Mouse (Mus musculus) heart, postnatal 0 days (tissue): ENCODE data around the gene Smtnl1. TPM values are rescaled to one million over a fixed set of nuclear protein-coding genes. Genes with fewer than 3 reads are reported as not detected.
A peak's percentile ranks its signal among the peaks of the same experiment; 100 is the strongest.
"Not testable (repeated sequence)": the region's sequence is repeated elsewhere in the genome, so short reads cannot be mapped to it uniquely, and the experiment has no call there.

Experiments
- ATAC-seq: fragments of 200-750 bp; cut with Nextera tagmentation; 2 replicates; pipeline ENCODE4 v1.8.0; 2017; ENCODE audit warnings: low read depth, moderate number of reproducible peaks, moderate library complexity; ENCODE audit not compliant: insufficient read depth
- DNase-seq: peaks from one replicate; pipeline ENCODE4 v3.0.0-alpha.2; 2016; ENCODE audit warnings: low spot score
- H3K27ac ChIP-seq: fragments of 300-500 bp; sonication (generic); 2 replicates; pipeline ENCODE4 v1.5.1; 2014; ENCODE audit warnings: low read depth, mild to moderate bottlenecking
- H3K27me3 ChIP-seq: fragments of 300-500 bp; sonication (generic); 2 replicates; pipeline ENCODE4 v1.6.1; 2014; ENCODE audit warnings: low read length, mixed read lengths; ENCODE audit not compliant: control insufficient read depth, insufficient read depth
- H3K36me3 ChIP-seq: fragments of 300-500 bp; sonication (generic); replicated peaks from 2 replicates; pipeline ENCODE4 v1.6.1; 2014; ENCODE audit warnings: low read length, mixed read lengths; ENCODE audit not compliant: control insufficient read depth, insufficient read depth
- H3K4me1 ChIP-seq: fragments of 300-500 bp; sonication (generic); 2 replicates; pipeline ENCODE4 v1.6.1; 2014; ENCODE audit warnings: antibody characterized with exemption; ENCODE audit not compliant: control insufficient read depth, insufficient read depth
- H3K4me2 ChIP-seq: fragments of 300-500 bp; sonication (generic); 2 replicates; pipeline ENCODE4 v1.6.1; 2014; ENCODE audit warnings: low read depth, mild to moderate bottlenecking, low read length, moderate library complexity
- H3K4me3 ChIP-seq: fragments of 300-500 bp; sonication (generic); 2 replicates; pipeline ENCODE4 v1.5.1; 2014; ENCODE audit warnings: low read depth, low read length
- H3K9ac ChIP-seq: fragments of 300-500 bp; sonication (generic); replicated peaks from 2 replicates; pipeline ENCODE4 v1.6.1; 2014; ENCODE audit warnings: low read depth, low read length, mixed read lengths
- H3K9me3 ChIP-seq: fragments of 300-500 bp; sonication (generic); replicated peaks from 2 replicates; pipeline ENCODE4 v1.6.1; 2016; ENCODE audit warnings: low read length; ENCODE audit not compliant: control insufficient read depth
- CTCF ChIP-seq: IDR thresholded peaks from 2 replicates; pipeline ENCODE4 v1.5.1; 2016; ENCODE audit warnings: antibody characterized with exemption, control low read depth, low read depth
- EP300 ChIP-seq: IDR thresholded peaks from 2 replicates; pipeline ENCODE4 v1.6.1; 2016; ENCODE audit warnings: antibody characterized with exemption, low read depth
- WGBS: fragments of 180-500 bp; shearing (Covaris S2); extraction: QIAGEN DNeasy Blood & Tissue Kit; methylation state at CpG from one replicate; pipeline ENCODE4 v1.1.7; 2014; 5-methylcytosine and 5-hydroxymethylcytosine counted together
- polyA plus RNA-seq: library from polyadenylated mRNA; unstranded; fragments of >200 nt; fragmentation: Nextera tagmentation; extraction: Ambion mirVana; gene quantifications from 2 replicates; pipeline ENCODE4 v1.2.1, GENCODE M21; 2015
- total RNA-seq: library from RNA; depleted of rRNA; stranded (reverse); fragments of >200 nt; gene quantifications from 2 replicates; pipeline ENCODE4 v1.2.3, GENCODE M21; 2014; ENCODE audit warnings: low replicate concordance

Gene Smtnl1
- total and polyA plus RNA-seq, 2 experiments from 2014 or later, result 0.12 TPM; not detected in 1

DNA sequence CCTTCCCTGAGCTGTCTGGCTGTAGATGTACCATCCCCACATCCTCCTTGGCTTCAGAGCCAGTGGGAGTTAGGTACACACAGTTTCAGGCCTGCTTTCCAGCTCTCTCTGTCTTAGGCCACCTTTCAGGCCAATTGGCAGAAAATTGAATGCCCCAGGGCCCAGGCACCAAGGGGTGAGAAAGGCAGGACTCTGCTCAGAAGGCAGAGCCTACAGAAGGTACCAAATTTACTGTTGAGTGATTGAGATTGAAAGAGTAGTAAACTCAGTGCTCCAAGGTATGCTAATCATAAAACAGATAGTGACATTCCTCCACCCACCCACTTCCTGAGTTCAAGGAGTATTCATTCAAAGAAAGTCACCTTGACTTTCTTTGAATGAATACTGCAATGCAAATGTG is 13.1 kb downstream of the Smtnl1 start:
- 0 out of 2 replicates have a peak, but pooled peaks cover 10% of the 10 kb centered on the region for H3K36me3 ChIP-seq
- ATAC-seq (no peak), DNase-seq (no peak)
- peaks cover 5% of the 10 kb centered on the region; the same call in 1 of the 2 replicates for H3K4me1 ChIP-seq
- H3K27me3 ChIP-seq, result no peaks in the 10 kb centered on the region
- H3K9ac ChIP-seq, result no peak overlapping the region
- no peak overlapping the region for H3K27ac ChIP-seq
- H3K4me3 ChIP-seq, result no peak overlapping the region
- H3K9me3 ChIP-seq, result no peaks in the 10 kb centered on the region
- no peak for TF ChIP-seq EP300
- no peak for TF ChIP-seq CTCF
- no peak overlapping the region for H3K4me2 ChIP-seq

DNA sequence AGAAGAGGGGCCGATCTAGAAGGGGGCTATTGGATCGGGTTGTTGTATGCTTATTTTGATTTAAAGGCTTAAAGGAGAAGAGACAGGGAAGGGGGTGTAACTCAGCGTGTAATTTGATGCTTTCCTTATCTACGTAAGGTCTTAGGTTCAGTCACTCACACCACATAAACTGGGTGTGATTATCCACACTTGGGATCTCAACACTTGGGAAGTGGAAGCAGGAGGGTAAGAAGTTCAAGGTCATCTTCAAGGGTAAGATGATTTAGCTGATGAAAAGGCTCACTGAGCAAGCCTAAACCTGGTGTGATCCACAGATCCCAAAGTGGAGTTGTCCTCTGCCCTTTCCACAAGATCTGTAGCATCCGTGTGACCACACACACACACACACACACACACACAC is 15.9 kb downstream of the Smtnl1 start:
- Histone ChIP-seq H3K4me1 (peaks cover 5% of the 10 kb centered on the region; the same call in 1 of the 2 replicates), H3K27ac (no peak overlapping the region), H3K4me2 (no peak overlapping the region), H3K36me3 (0 out of 2 replicates have a peak, but pooled peaks cover 16% of the 10 kb centered on the region), H3K4me3 (no peak overlapping the region), H3K27me3 (no peaks in the 10 kb centered on the region), H3K9me3 (no peaks in the 10 kb centered on the region), H3K9ac (no peak overlapping the region)
- DNase-seq, result no peak
- ATAC-seq, result no peak
- 50% methylated on average over 5 of the region's 5 CpGs for WGBS
- no peak for TF ChIP-seq EP300
- no peak for TF ChIP-seq CTCF

DNA sequence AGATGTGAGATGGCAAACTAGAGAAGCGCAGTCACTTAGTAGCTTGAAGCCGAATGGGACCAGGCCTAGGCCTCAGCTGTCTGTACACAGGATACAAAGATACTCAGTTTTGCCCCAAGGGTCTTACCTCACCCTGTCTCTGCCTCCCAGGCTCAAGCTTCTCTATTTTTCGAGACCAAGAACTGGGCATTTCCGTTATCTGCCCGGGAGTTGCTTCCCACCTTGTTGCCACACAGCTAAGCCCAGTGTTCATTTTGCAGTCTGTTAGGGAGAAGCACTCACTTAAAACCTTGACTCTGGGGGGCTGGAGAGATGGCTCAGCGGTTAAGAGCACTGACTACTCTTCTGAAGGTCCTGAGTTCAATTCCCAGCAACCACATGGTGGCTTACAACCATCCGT is 18.5 kb downstream of the Smtnl1 start:
- Histone ChIP-seq H3K9ac (no peak overlapping the region), H3K27ac (no peak overlapping the region), H3K27me3 (no peaks in the 10 kb centered on the region), H3K9me3 (no peaks in the 10 kb centered on the region), H3K36me3 (0 out of 2 replicates have a peak, but pooled peaks cover 16% of the 10 kb centered on the region), H3K4me2 (no peak overlapping the region), H3K4me1 (no peaks in the 10 kb centered on the region), H3K4me3 (no peak overlapping the region)
- no peak for TF ChIP-seq CTCF
- TF ChIP-seq EP300, result no peak
- 90% methylated on average over 7 of the region's 7 CpGs for WGBS
- DNase-seq, result no peak
- ATAC-seq, result no peak

GRCm38 (mm10) chr2:84801223-84801622 is 21.2 kb downstream of the Smtnl1 start:
- H3K27me3 ChIP-seq, ATAC-seq: not testable (repeated sequence)

DNA sequence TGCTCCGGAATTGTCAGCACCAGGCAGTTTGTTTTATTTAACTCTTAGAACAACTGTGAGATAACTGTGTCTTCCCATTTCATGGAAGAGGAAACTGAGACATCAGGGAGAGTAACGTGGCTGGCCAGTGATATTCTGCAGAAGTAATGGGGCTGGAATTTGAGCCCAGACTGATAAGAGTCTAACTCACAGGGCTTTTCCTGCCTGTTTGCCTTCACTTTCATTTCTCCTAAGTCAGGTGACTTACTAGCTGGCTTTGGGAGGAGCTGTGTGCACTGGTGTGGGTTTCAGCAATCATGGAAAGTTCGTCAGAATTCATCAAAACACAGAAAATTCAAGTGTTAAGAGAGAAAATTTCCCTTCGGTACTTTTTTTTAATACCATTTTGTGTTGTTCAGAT is 22.1 kb downstream of the Smtnl1 start:
- ATAC-seq, result no peak
- H3K4me1 ChIP-seq, result no peaks in the 10 kb centered on the region
- 0 out of 2 replicates have a peak, but pooled peaks cover 10% of the 10 kb centered on the region for H3K36me3 ChIP-seq
- H3K4me3 ChIP-seq, result no peak overlapping the region
- H3K9me3 ChIP-seq, result peaks cover 3% of the 10 kb centered on the region; the same call in 1 of the 2 replicates
- no peak overlapping the region for H3K9ac ChIP-seq
- TF ChIP-seq EP300 (no peak), CTCF (no peak)
- H3K27ac ChIP-seq, result no peak overlapping the region
- 65% methylated on average over 4 of the region's 4 CpGs for WGBS
- DNase-seq, result no peak
- H3K4me2 ChIP-seq, result peak overlapping the region; percentile 8
- H3K27me3 ChIP-seq, result no peaks in the 10 kb centered on the region

More at GRCm38 (mm10) chr2:84801223-84801622, 21.2 kb downstream of the Smtnl1 start:
- H3K4me1 ChIP-seq, H3K4me2 ChIP-seq, H3K9me3 ChIP-seq, H3K4me3 ChIP-seq, H3K27ac ChIP-seq, DNase-seq, H3K9ac ChIP-seq: not testable (repeated sequence)
- WGBS, result 76% methylated on average over 5 of the region's 5 CpGs
- 0 out of 2 replicates have a peak, but pooled peaks cover 10% of the 10 kb centered on the region for H3K36me3 ChIP-seq

DNA sequence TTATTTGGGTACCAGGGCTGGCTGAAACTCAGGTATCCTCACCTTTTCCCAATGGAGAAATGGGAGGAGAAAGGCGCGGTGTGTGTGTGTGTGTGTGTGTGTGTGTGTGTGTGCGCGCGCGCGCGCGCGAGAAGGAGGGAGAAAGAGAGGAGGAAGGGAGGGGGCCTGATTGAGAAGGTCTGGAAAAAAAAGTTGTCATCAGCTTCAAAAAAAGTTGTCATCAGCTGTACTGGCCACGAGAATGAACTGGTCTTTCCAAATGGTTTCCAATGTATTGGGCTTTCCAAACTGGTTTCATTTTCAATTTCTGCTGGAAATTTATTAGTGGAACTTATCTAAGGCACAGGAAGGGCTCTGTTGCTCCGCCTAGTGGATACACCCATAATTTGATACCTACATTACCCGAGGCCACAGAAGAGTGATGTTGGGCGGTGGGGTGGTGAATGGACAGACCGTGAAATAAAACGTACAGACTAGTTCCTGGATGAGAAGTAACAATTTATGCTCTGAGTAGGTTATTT is 23.4 kb downstream of the Smtnl1 start:
- peak overlapping the region; percentile 75 for H3K27ac ChIP-seq
- H3K4me1 ChIP-seq, result no peaks in the 10 kb centered on the region
- H3K9me3 ChIP-seq, result peaks cover 3% of the 10 kb centered on the region; the same call in 1 of the 2 replicates
- H3K36me3 ChIP-seq, result 0 out of 2 replicates have a peak, but pooled peaks cover 5% of the 10 kb centered on the region
- DNase-seq (peak; percentile 89), ATAC-seq (peak; percentile 67)
- TF ChIP-seq EP300, result no peak
- peak; percentile 71 for TF ChIP-seq CTCF
- H3K9ac ChIP-seq, result peak overlapping the region; percentile 50
- under 1% methylated on average over 16 of the region's 16 CpGs for WGBS
- H3K27me3 ChIP-seq, result no peaks in the 10 kb centered on the region
- H3K4me2 ChIP-seq, result peak overlapping the region; percentile 94
- peak overlapping the region; percentile 64 for H3K4me3 ChIP-seq
